Mouse (Mus musculus) duodenum, adult 2 months (tissue): ENCODE data around the gene Rtl9. TPM values are rescaled to one million over a fixed set of nuclear protein-coding genes. Genes with fewer than 3 reads are reported as not detected.

Source experiments
- polyA plus RNA-seq: library from polyadenylated mRNA; depleted of rRNA; stranded (reverse); fragments of >200 nt; gene quantifications from 2 replicates; pipeline ENCODE4 v1.2.3, GENCODE M21; 2012; ENCODE audit warnings: low replicate concordance; rRNA removed

The Rtl9 gene
- 0.05 TPM in 1 of 2 replicates, not detected in the other for polyA plus RNA-seq

GRCm38 (mm10) chrX:143099044-143099754 lies at the start of gene Rtl9:
TSS of gene Rtl9 (plus strand) at chrX:143099594.

Other genes with a start within 250 kb of the Rtl9 start
- 0.55 and 0.67 TPM in 2 replicates for gene Ammecr1, start 132.9 kb upstream of the Rtl9 start, polyA plus RNA-seq